In genomic region chr19:38161648-38162354, GRCm38 (mm10) we compare ENCODE assay signal across 16 mouse cellular contexts. TPM values are rescaled to one million over a fixed set of nuclear protein-coding genes. Genes with fewer than 3 reads are reported as not detected.
"Had no signal": no experiment of that assay in that cellular context is flagged by ENCODE, and none has a peak within 500 bp of the region (broad histone marks: within the 10 kb centered on the region; RNA-seq: fewer than 3 reads in every experiment).

No protein-coding gene starts in this region.

- H3K27ac ChIP-seq: limb, embryonic 12.5 days; midbrain, embryonic 13.5 days; neural tube, embryonic 15.5 days had no signal

- ATAC-seq: hindbrain, embryonic 16.5 days; inflammation-experienced regulatory T-cells, adult 6 months; midbrain, embryonic 13.5 days had no signal

- DNase-seq: kidney, adult 8-10 months; kidney, postnatal 36 days; lung, adult 18-20 months; lung, postnatal 36 days; right cerebral cortex, adult 18-20 months; right cerebral cortex, postnatal 25 days; thymus, adult 2 months; thymus, postnatal 36 days had no signal

- H3K36me3 ChIP-seq: limb, embryonic 12.5 days; midbrain, embryonic 13.5 days; neural tube, embryonic 15.5 days had no signal

- H3K9me3 ChIP-seq: limb, embryonic 12.5 days; midbrain, embryonic 13.5 days; neural tube, embryonic 15.5 days had no signal

- H3K4me1 ChIP-seq: limb, embryonic 12.5 days; midbrain, embryonic 13.5 days; neural tube, embryonic 15.5 days had no signal

- H3K9ac ChIP-seq: limb, embryonic 12.5 days; midbrain, embryonic 13.5 days; neural tube, embryonic 15.5 days had no signal

- H3K4me3 ChIP-seq: limb, embryonic 12.5 days; midbrain, embryonic 13.5 days; myocyte; neural tube, embryonic 15.5 days had no signal

- H3K27me3 ChIP-seq: limb, embryonic 12.5 days; midbrain, embryonic 13.5 days; neural tube, embryonic 15.5 days had no signal

- H3K4me2 ChIP-seq: limb, embryonic 12.5 days; midbrain, embryonic 13.5 days; neural tube, embryonic 15.5 days had no signal

RNA-seq across cellular contexts. Expression of gene Pde6c, which starts 29.2 kb away (rescaled TPM):
- polyA plus RNA-seq: inflammation-experienced regulatory T-cells, adult 6 months; limb, embryonic 12.5 days; lung, embryonic 16.5 days; myocyte; neural tube, embryonic 11.5 days; neural tube, embryonic 15.5 days; thymus, adult 2 months had no signal

RNA-seq across cellular contexts. Expression of gene Rbp4, which starts 36.7 kb away (rescaled TPM):
- polyA plus RNA-seq: inflammation-experienced regulatory T-cells, adult 6 months had no signal
